ENCODE assay signal across 8 mouse cellular contexts in genomic region chr4:155993606-155994005, GRCm38 (mm10). TPM values are rescaled to one million over a fixed set of nuclear protein-coding genes. Genes with fewer than 3 reads are reported as not detected.
A peak's percentile ranks its signal among the peaks of the same experiment; 100 is the strongest.
DNase-seq lines count a peak whose midpoint lies in the region; ATAC-seq and TF ChIP-seq lines count a peak whose summit lies in the region.

No protein-coding gene starts in this region.

- peak overlapping the region; percentile 86 for H3K4me3 ChIP-seq in lung, embryonic 16.5 days (ENCODE audit: low read length)
- H3K4me3 ChIP-seq in limb, embryonic 13.5 days: peak overlapping the region; percentile 84
- H3K4me3 ChIP-seq in small intestine, adult 2 months (ENCODE audit: low read depth, low read length): peak overlapping the region; percentile 98

- WGBS in lung, embryonic 16.5 days: 4% methylated on average over 15 of the region's 15 CpGs
- WGBS in limb, embryonic 13.5 days: 5% methylated on average over 15 of the region's 15 CpGs
- WGBS in small intestine, adult 2 months: 1% methylated on average over 15 of the region's 15 CpGs

- H3K9ac ChIP-seq in lung, embryonic 16.5 days (ENCODE audit: low read length): peak overlapping the region; percentile 86
- peak overlapping the region; percentile 89 for H3K9ac ChIP-seq in limb, embryonic 13.5 days

- no peak for DNase-seq in lung, postnatal 36 days
- DNase-seq in layer of hippocampus, postnatal 10 days (ENCODE audit: low spot score in 2 of 2): no peak
- no peak for DNase-seq in left cerebral cortex, adult 18-20 months (ENCODE audit: low spot score in 2 of 2)
- no peak for DNase-seq in adipocyte (ENCODE audit: low spot score)

- TF ChIP-seq CTCF in small intestine, adult 2 months (IDR thresholded peaks at IDR 0.05; ENCODE audit: extremely low read depth, insufficient read length, insufficient replicate concordance, low read depth, low read length): no peak

- no peaks in the 10 kb centered on the region for H3K27me3 ChIP-seq in lung, embryonic 16.5 days (ENCODE audit: control insufficient read depth, insufficient read depth, low read depth, low read length)
- no peaks in the 10 kb centered on the region for H3K27me3 ChIP-seq in limb, embryonic 13.5 days
- H3K27me3 ChIP-seq in small intestine, adult 2 months (ENCODE audit: control insufficient read depth, insufficient read depth, low read length): no peaks in the 10 kb centered on the region

- no peaks in the 10 kb centered on the region for H3K9me3 ChIP-seq in lung, embryonic 16.5 days (ENCODE audit: control insufficient read depth, low read length)
- no peaks in the 10 kb centered on the region for H3K9me3 ChIP-seq in limb, embryonic 13.5 days

- H3K4me1 ChIP-seq in lung, embryonic 16.5 days (replicated peaks; ENCODE audit: control insufficient read depth, insufficient read depth, low read length): peaks cover 20% of the 10 kb centered on the region
- H3K4me1 ChIP-seq in limb, embryonic 13.5 days: peaks cover 27% of the 10 kb centered on the region
- peaks cover 10% of the 10 kb centered on the region for H3K4me1 ChIP-seq in small intestine, adult 2 months (ENCODE audit: control insufficient read depth, insufficient read depth, insufficient read length, low read length)

- H3K4me2 ChIP-seq in lung, embryonic 16.5 days (ENCODE audit: low read depth, low read length): peak overlapping the region; percentile 75
- peak overlapping the region; percentile 80 for H3K4me2 ChIP-seq in limb, embryonic 13.5 days (replicated peaks)

- ATAC-seq in lung, embryonic 16.5 days (ENCODE audit: low read depth): no peak; the same call in 1 of the 2 replicates
- 0 out of 2 replicates have a peak, but pooled peaks have one; percentile 8 for ATAC-seq in erythroblast, adult 5-6 weeks (replicated peaks; ENCODE audit: low FRiP score, poor library complexity, severe bottlenecking)
- ATAC-seq in limb, embryonic 13.5 days (ENCODE audit: low FRiP score, low read depth): no peak

- H3K27ac ChIP-seq in lung, embryonic 16.5 days (ENCODE audit: low read length): peak overlapping the region; percentile 94
- H3K27ac ChIP-seq in limb, embryonic 13.5 days: peak overlapping the region; percentile 86
- H3K27ac ChIP-seq in small intestine, adult 2 months (ENCODE audit: insufficient read depth, low read depth, low read length): peak overlapping the region; percentile 97

- TF ChIP-seq POLR2A in small intestine, adult 2 months (IDR thresholded peaks at IDR 0.05; ENCODE audit: low read depth, low read length): no peak

- peaks cover 11% of the 10 kb centered on the region for H3K36me3 ChIP-seq in lung, embryonic 16.5 days (ENCODE audit: control insufficient read depth, insufficient read depth, low read length)
- peaks cover 42% of the 10 kb centered on the region for H3K36me3 ChIP-seq in limb, embryonic 13.5 days
- H3K36me3 ChIP-seq in small intestine, adult 2 months (ENCODE audit: control insufficient read depth, insufficient read depth, low read length): peaks cover 20% of the 10 kb centered on the region

RNA-seq across cellular contexts. Expression of gene Sdf4, which starts 0.9 kb away (rescaled TPM):
- 156 and 162 TPM in 2 replicates for polyA plus RNA-seq in lung, embryonic 16.5 days (2015; fragmentation: Nextera tagmentation; extraction: Ambion mirVana)
- total RNA-seq in erythroblast, adult 5-6 weeks (2015; ENCODE audit: low replicate concordance): 11.1 and 16.7 TPM in 2 replicates
- 101 and 127 TPM in 2 replicates for total RNA-seq in erythroblast, adult 5-6 weeks (2017; ENCODE audit: low replicate concordance)
- polyA plus RNA-seq in limb, embryonic 13.5 days (2015; fragmentation: Nextera tagmentation; extraction: Ambion mirVana): 160 and 166 TPM in 2 replicates
- polyA plus RNA-seq in small intestine, adult 2 months (2012; rRNA removed): 44.0 and 80.5 TPM in 2 replicates
- total RNA-seq in layer of hippocampus, postnatal 10 days (2021): 100 to 1,000 TPM; 128 to 136 TPM
- total RNA-seq in left cerebral cortex, adult 18-20 months (2021): 100 to 1,000 TPM; 213 to 215 TPM

RNA-seq across cellular contexts. Expression of gene B3galt6, which starts 1.2 kb away (rescaled TPM):
- 12.2 and 12.8 TPM in 2 replicates for polyA plus RNA-seq in lung, embryonic 16.5 days (2015; fragmentation: Nextera tagmentation; extraction: Ambion mirVana)
- total RNA-seq in erythroblast, adult 5-6 weeks (2015; ENCODE audit: low replicate concordance): 1.0 and 4.4 TPM in 2 replicates
- 1.2 and 1.4 TPM in 2 replicates for total RNA-seq in erythroblast, adult 5-6 weeks (2017; ENCODE audit: low replicate concordance)
- polyA plus RNA-seq in limb, embryonic 13.5 days (2015; fragmentation: Nextera tagmentation; extraction: Ambion mirVana): 16.8 and 17.3 TPM in 2 replicates
- polyA plus RNA-seq in small intestine, adult 2 months (2012; rRNA removed): 5.5 and 7.4 TPM in 2 replicates
- total RNA-seq in layer of hippocampus, postnatal 10 days (2021): 10 to 100 TPM; 10.6 to 11.6 TPM
- 10 to 100 TPM in 1 of 2 experiments, 1 to 10 TPM in 1; 8.9 to 10.7 TPM for total RNA-seq in left cerebral cortex, adult 18-20 months (2021)

RNA-seq across cellular contexts. Expression of gene Tnfrsf4, which starts 20.0 kb away (rescaled TPM):
- 1.1 and 2.4 TPM in 2 replicates for polyA plus RNA-seq in lung, embryonic 16.5 days (2015; fragmentation: Nextera tagmentation; extraction: Ambion mirVana)
- total RNA-seq in erythroblast, adult 5-6 weeks (2015; ENCODE audit: low replicate concordance): 5.2 TPM in 1 of 2 replicates, not detected in the other
- total RNA-seq in erythroblast, adult 5-6 weeks (2017; ENCODE audit: low replicate concordance): 5.5 TPM in 1 of 2 replicates, not detected in the other
- 0.80 and 0.85 TPM in 2 replicates for polyA plus RNA-seq in limb, embryonic 13.5 days (2015; fragmentation: Nextera tagmentation; extraction: Ambion mirVana)
- 2.1 and 6.3 TPM in 2 replicates for polyA plus RNA-seq in small intestine, adult 2 months (2012; rRNA removed)
- total RNA-seq in layer of hippocampus, postnatal 10 days (2021): 1 to 10 TPM; 1.2 to 2.2 TPM
- 1 to 10 TPM in 1 of 2 experiments, under 1 TPM in 1; 0.95 to 2.3 TPM for total RNA-seq in left cerebral cortex, adult 18-20 months (2021)

RNA-seq across cellular contexts. Expression of gene C1qtnf12, which starts 31.5 kb away (rescaled TPM):
- polyA plus RNA-seq in lung, embryonic 16.5 days (2015; fragmentation: Nextera tagmentation; extraction: Ambion mirVana): 37.2 and 39.3 TPM in 2 replicates
- total RNA-seq in erythroblast, adult 5-6 weeks (2015; ENCODE audit: low replicate concordance): 99.9 and 100 TPM in 2 replicates
- 21.5 and 35.8 TPM in 2 replicates for total RNA-seq in erythroblast, adult 5-6 weeks (2017; ENCODE audit: low replicate concordance)
- 32.0 and 35.0 TPM in 2 replicates for polyA plus RNA-seq in limb, embryonic 13.5 days (2015; fragmentation: Nextera tagmentation; extraction: Ambion mirVana)
- polyA plus RNA-seq in small intestine, adult 2 months (2012; rRNA removed): 47.8 and 186 TPM in 2 replicates
- 10 to 100 TPM; 25.9 to 29.7 TPM for total RNA-seq in layer of hippocampus, postnatal 10 days (2021)
- 10 to 100 TPM; 16.6 to 17.7 TPM for total RNA-seq in left cerebral cortex, adult 18-20 months (2021)

RNA-seq across cellular contexts. Expression of gene Tnfrsf18, which starts 32.4 kb away (rescaled TPM):
- polyA plus RNA-seq in lung, embryonic 16.5 days (2015; fragmentation: Nextera tagmentation; extraction: Ambion mirVana): 1.5 and 2.3 TPM in 2 replicates
- total RNA-seq in erythroblast, adult 5-6 weeks (2015; ENCODE audit: low replicate concordance): 16.5 TPM in 1 of 2 replicates, not detected in the other
- total RNA-seq in erythroblast, adult 5-6 weeks (2017; ENCODE audit: low replicate concordance): 2.3 and 2.9 TPM in 2 replicates
- 2.8 and 2.9 TPM in 2 replicates for polyA plus RNA-seq in limb, embryonic 13.5 days (2015; fragmentation: Nextera tagmentation; extraction: Ambion mirVana)
- polyA plus RNA-seq in small intestine, adult 2 months (2012; rRNA removed): 3.9 and 6.1 TPM in 2 replicates
- total RNA-seq in layer of hippocampus, postnatal 10 days (2021): not detected
- total RNA-seq in left cerebral cortex, adult 18-20 months (2021): not detected
